7 mouse cellular contexts compared by ENCODE assay signal in genomic region chr8:12874194-12874791, GRCm38 (mm10). TPM values are rescaled to one million over a fixed set of nuclear protein-coding genes. Genes with fewer than 3 reads are reported as not detected.
DNase-seq lines count a peak whose midpoint lies in the region; ATAC-seq and TF ChIP-seq lines count a peak whose summit lies in the region.

No protein-coding gene starts in this region.

- peak overlapping the region; percentile 87 for H3K27ac ChIP-seq in testis, adult 2 months (ENCODE audit: control insufficient read depth, insufficient read depth, low read depth, low read length)
- H3K27ac ChIP-seq in embryonic facial prominence, embryonic 13.5 days: no peak overlapping the region
- H3K27ac ChIP-seq in intestine, embryonic 16.5 days (ENCODE audit: low read length): no peak overlapping the region
- no peak overlapping the region for H3K27ac ChIP-seq in liver, embryonic 14.5 days

- H3K9me3 ChIP-seq in embryonic facial prominence, embryonic 13.5 days: no peaks in the 10 kb centered on the region
- no peaks in the 10 kb centered on the region for H3K9me3 ChIP-seq in intestine, embryonic 16.5 days (ENCODE audit: control insufficient read depth, low read length)
- no peaks in the 10 kb centered on the region for H3K9me3 ChIP-seq in liver, embryonic 14.5 days (ENCODE audit: control insufficient read depth, low read length)

- no peaks in the 10 kb centered on the region for H3K27me3 ChIP-seq in testis, adult 2 months (ENCODE audit: control insufficient read depth, insufficient read depth, low read length)
- H3K27me3 ChIP-seq in embryonic facial prominence, embryonic 13.5 days: peaks cover 45% of the 10 kb centered on the region
- peaks cover 3% of the 10 kb centered on the region; the same call in 1 of the 2 replicates for H3K27me3 ChIP-seq in intestine, embryonic 16.5 days (replicated peaks; ENCODE audit: control insufficient read depth, insufficient read depth, low read length)
- peaks cover 15% of the 10 kb centered on the region for H3K27me3 ChIP-seq in liver, embryonic 14.5 days (ENCODE audit: control insufficient read depth, insufficient read depth, low read length)

- no peak for ATAC-seq in embryonic facial prominence, embryonic 13.5 days (ENCODE audit: insufficient number of reproducible peaks, insufficient read depth, low FRiP score, low TSS enrichment, low read depth)
- ATAC-seq in intestine, embryonic 16.5 days: peak; percentile 49
- ATAC-seq in liver, embryonic 14.5 days (ENCODE audit: insufficient read depth): no peak

- DNase-seq in testis, postnatal 10 days (ENCODE audit: low spot score): no peak
- DNase-seq in liver, embryonic 14.5 days (ENCODE audit: low read depth in 3 of 3, low spot score in 3 of 3): no peak
- DNase-seq in right cerebral cortex, postnatal 25 days: peak; percentile 38
- DNase-seq in spleen, postnatal 4 days (ENCODE audit: low spot score in 2 of 2): no peak

- peak overlapping the region; percentile 93 for H3K4me3 ChIP-seq in testis, adult 2 months (ENCODE audit: control insufficient read depth, low read depth, low read length)
- peak overlapping the region; percentile 52 for H3K4me3 ChIP-seq in embryonic facial prominence, embryonic 13.5 days
- H3K4me3 ChIP-seq in intestine, embryonic 16.5 days (ENCODE audit: low read length): peak overlapping the region; percentile 58
- H3K4me3 ChIP-seq in liver, embryonic 14.5 days (ENCODE audit: insufficient read depth in 1 of 2, low read depth in 2 of 2, low read length in 2 of 2): peak overlapping the region in 1 of 2 experiments; percentile 43; a peak in 2 of 4 replicates

- TF ChIP-seq EP300 in liver, embryonic 14.5 days (IDR thresholded peaks at IDR 0.05; ENCODE audit: low read depth): no peak

- peak overlapping the region; percentile 59 for H3K9ac ChIP-seq in embryonic facial prominence, embryonic 13.5 days
- peak overlapping the region; percentile 59; the same call in 1 of the 2 replicates for H3K9ac ChIP-seq in intestine, embryonic 16.5 days (ENCODE audit: low read depth, low read length)
- H3K9ac ChIP-seq in liver, embryonic 14.5 days (replicated peaks): no peak overlapping the region

- no peak for TF ChIP-seq POLR2A in testis, adult 2 months (IDR thresholded peaks at IDR 0.05; ENCODE audit: control insufficient read depth, low read depth, low read length)

- TF ChIP-seq CTCF in testis, adult 2 months (IDR thresholded peaks at IDR 0.05; ENCODE audit: control insufficient read depth, insufficient read depth, insufficient replicate concordance, low read depth, low read length): no peak
- no peak for TF ChIP-seq CTCF in liver, embryonic 14.5 days (IDR thresholded peaks at IDR 0.05; ENCODE audit: low read depth)

- no peaks in the 10 kb centered on the region for H3K36me3 ChIP-seq in testis, adult 2 months (ENCODE audit: control insufficient read depth, insufficient read depth, low read length)
- no peaks in the 10 kb centered on the region for H3K36me3 ChIP-seq in embryonic facial prominence, embryonic 13.5 days
- H3K36me3 ChIP-seq in intestine, embryonic 16.5 days (ENCODE audit: control insufficient read depth, insufficient read depth, low read length): no peaks in the 10 kb centered on the region
- H3K36me3 ChIP-seq in liver, embryonic 14.5 days (replicated peaks; ENCODE audit: control insufficient read depth, insufficient read depth, low read depth): no peaks in the 10 kb centered on the region

- H3K4me1 ChIP-seq in testis, adult 2 months (ENCODE audit: control insufficient read depth, insufficient read depth, low read length): peaks cover 21% of the 10 kb centered on the region
- peaks cover 11% of the 10 kb centered on the region for H3K4me1 ChIP-seq in embryonic facial prominence, embryonic 13.5 days
- peaks cover 6% of the 10 kb centered on the region for H3K4me1 ChIP-seq in intestine, embryonic 16.5 days (ENCODE audit: control insufficient read depth, insufficient read depth, low read length)
- no peaks in the 10 kb centered on the region for H3K4me1 ChIP-seq in liver, embryonic 14.5 days (replicated peaks; ENCODE audit: control insufficient read depth in 2 of 2, insufficient read depth in 2 of 2, low read length in 1 of 2)

- 20% methylated on average over 8 of the region's 8 CpGs for WGBS in embryonic facial prominence, embryonic 13.5 days
- 21% methylated on average over 8 of the region's 8 CpGs for WGBS in intestine, embryonic 16.5 days
- WGBS in liver, embryonic 14.5 days (ENCODE audit: insufficient replicate concordance): 29% methylated on average over 8 of the region's 8 CpGs

- peak overlapping the region; percentile 83 for H3K4me2 ChIP-seq in embryonic facial prominence, embryonic 13.5 days
- H3K4me2 ChIP-seq in intestine, embryonic 16.5 days (ENCODE audit: low read depth, low read length): peak overlapping the region; percentile 91
- H3K4me2 ChIP-seq in liver, embryonic 14.5 days (ENCODE audit: low read depth): peak overlapping the region; percentile 62

RNA-seq across cellular contexts. Expression of gene Mcf2l, which starts 0.7 kb away (rescaled TPM):
- polyA plus RNA-seq in testis, adult 2 months (2012; rRNA removed): 8.4 and 8.9 TPM in 2 replicates
- 13.1 and 16.1 TPM in 2 replicates for polyA plus RNA-seq in embryonic facial prominence, embryonic 13.5 days (2015; fragmentation: Nextera tagmentation; extraction: Ambion mirVana)
- polyA plus RNA-seq in intestine, embryonic 16.5 days (2015; fragmentation: Nextera tagmentation; extraction: Ambion mirVana): 13.3 and 14.1 TPM in 2 replicates
- polyA plus RNA-seq in liver, embryonic 14.5 days (2012; rRNA removed): 0.44 and 0.53 TPM in 2 replicates
- 0.72 and 1.1 TPM in 2 replicates for polyA plus RNA-seq in liver, embryonic 14.5 days (2014; fragmentation: Nextera tagmentation; extraction: Ambion mirVana)
